Mouse (Mus musculus) gastrocnemius, postnatal 10 days (tissue): ENCODE measurements around the gene Gm20671. TPM values are rescaled to one million over a fixed set of nuclear protein-coding genes. Genes with fewer than 3 reads are reported as not detected.
A peak's percentile ranks its signal among the peaks of the same experiment; 100 is the strongest.
"Not testable (repeated sequence)": the region's sequence is repeated elsewhere in the genome, so short reads cannot be mapped to it uniquely, and the experiment has no call there.

ENCODE experiments used
- DNase-seq: peaks from one replicate; pipeline ENCODE4 v3.0.0; 2021; ENCODE audit warnings: mixed read lengths
- long read RNA-seq, 2 experiments: library from polyadenylated mRNA; stranded (forward); transcript quantifications; one replicate each; pipeline ENCODE4 v2.0.0; 2021
- total RNA-seq, 2 experiments: library from RNA; stranded (reverse); gene quantifications; 2 replicates each; pipeline ENCODE4 v1.2.3; 2021

Gm20671 gene
- total RNA-seq = not detected
- long read RNA-seq, experiment 1, partial matches to known transcripts = 3 of 3 reads
- long read RNA-seq, experiment 1, other reads (novel, unspliced or antisense) = 0 of 3 reads
- long read RNA-seq, experiment 2, partial matches to known transcripts = 1 of 2 reads
- long read RNA-seq, experiment 2, other reads (novel, unspliced or antisense) = 1 of 2 reads

DNA sequence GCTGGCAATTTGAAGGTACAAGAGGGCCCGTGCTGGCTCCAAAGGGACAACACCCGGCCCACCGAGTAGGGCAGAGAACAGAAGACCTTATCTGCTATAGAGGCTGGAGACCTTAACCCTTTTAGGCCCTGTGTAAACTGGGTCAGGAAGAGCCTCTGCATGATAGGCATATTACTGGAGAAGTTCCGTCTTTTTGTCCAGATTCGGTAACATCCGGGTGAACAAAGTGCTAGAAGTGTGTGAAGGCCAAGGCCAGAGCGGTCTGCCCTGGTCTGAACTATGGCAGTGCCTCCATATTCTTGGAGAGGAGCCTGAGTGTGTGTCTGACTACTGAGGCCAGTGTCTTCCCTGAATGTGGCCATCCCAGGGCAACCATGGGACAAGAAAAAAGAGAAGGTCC is at the start of gene Gm20671:
Gm20671 (minus strand) TSS at position 101 of the 400 bp plus-strand sequence.
- DNase-seq = no peak

DNA sequence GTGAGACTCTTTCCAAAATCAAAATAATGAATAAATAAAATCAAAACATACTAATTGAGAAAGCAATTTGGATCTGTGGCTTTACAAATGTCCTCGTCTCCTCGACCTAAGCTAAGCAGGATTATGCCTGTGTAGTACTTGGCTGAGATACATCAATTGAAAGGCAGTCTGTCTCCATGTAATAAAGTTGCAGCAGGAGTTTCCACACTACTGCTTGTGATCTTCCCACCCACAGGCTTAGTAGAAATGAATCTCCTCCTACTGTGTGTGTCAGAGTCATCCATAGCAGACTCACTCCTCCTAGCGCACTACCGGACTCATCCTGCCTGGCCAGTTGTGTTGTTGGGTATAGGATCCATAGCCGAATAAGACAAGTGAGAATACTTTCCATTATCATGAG is 45.4 kb upstream of the Gm20671 start:
- DNase-seq = no peak

DNA sequence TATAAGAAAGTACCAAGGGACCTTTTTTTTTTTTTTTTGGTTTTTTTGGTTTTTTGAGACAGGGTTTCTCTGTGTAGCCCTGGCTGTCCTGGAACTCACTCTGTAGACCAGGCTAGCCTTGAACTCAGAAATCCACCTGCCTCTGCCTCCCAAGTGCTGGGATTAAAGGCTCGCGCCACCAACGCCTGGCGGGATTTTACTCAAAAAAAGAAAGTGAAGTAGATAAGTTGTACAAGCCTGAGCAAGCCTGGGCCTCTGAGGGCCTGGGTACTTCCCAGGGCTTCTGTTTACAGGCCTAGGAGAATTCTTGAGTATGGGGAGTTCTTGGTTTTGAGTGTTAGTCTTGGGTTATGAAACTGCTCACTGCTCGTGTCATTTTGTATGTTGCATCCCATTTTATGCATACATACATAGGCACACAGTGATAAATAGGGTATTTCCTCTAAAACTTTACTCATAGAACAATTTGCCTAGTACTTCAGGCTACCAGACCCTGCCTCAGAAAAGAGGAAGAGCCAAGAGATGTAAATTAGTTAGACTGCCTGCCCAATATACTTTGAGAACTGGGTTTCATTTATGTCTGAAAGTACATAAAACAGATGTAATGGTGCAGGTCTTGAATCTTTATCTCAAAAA is 42.6 kb upstream of the Gm20671 start:
- no peak for DNase-seq

DNA sequence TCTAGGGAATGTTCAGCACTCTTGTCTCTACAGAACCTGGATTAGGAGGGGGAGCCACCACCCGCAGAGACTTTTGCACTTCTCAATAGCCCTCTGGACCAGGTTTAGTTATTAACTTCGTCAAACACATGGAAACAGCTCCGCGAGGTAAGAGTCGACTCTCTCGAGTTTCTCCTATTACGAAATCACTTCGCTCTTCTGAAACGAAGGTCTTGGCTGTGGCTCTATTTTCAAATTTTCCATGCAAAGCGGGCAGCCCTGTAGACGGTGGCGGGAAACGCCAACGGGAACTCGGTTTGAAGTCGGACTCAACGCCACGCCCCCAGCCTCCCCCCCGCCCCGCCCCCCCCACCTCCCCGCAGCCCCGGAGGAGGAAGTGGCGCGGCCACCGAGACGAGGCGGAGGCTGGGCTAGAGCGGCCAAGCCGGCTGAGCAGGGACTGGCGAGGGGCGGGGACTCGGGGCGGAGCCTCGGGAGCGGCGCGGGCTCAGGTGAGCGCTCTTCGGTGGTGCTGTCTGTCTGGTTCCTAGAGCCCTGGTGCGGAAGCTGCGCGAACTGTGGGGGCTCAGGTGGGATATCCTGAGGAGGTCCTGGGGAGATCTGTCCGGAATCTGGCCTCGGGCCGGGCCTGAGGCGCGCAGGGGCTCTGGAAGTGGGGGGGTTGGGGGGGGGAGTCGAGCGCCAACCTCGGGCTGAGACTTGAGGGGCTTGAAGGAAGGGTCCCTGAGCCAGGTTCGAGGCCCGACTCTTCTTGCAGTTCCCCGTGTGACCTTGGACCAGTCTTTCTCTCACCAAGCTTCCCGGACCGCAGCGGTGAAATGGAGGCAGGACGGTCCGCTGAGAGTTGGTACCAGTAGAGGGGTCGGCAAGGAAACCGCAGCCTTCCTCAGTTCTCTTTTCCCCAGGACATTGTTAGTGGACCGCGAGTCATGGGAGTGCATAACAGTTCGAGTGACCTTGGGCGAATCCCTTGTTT is 36.6 kb upstream of the Gm20671 start, which contains the start of gene Depdc5:
Depdc5 (plus strand) TSS at position 449 of the 976 bp plus-strand sequence.
- DNase-seq = peak; percentile 91

DNA sequence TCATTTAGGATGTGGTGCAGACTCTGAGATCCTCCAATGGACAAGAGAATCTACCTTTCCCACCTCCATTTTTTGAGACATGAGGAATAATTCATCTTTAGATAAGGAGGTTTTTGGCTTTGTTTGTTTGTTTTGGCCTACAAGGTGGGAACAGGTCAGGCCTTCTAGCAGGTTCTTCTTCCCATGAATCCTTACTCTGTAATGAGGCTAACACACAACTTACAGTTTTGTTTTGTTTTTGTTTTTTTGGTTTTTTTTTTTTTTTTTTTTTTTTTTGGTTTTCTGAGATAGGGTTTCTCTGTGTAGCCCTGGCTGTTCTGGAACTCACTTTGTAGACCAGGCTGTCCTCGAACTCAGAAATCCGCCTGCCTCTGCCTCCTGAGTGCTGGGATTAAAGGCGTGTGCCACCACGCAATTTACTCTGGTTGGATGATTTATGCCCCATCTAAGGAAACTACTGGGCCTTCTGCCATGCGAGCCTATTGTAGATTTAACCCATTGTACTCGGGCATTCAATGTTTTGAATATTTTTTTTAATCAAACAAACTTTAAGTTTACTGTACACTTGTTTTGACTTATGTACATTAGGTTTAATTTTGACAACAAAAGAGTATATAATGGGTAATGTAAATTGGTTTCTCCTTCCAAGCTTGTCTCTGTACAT is 35.7 kb upstream of the Gm20671 start:
- no peak for DNase-seq

DNA sequence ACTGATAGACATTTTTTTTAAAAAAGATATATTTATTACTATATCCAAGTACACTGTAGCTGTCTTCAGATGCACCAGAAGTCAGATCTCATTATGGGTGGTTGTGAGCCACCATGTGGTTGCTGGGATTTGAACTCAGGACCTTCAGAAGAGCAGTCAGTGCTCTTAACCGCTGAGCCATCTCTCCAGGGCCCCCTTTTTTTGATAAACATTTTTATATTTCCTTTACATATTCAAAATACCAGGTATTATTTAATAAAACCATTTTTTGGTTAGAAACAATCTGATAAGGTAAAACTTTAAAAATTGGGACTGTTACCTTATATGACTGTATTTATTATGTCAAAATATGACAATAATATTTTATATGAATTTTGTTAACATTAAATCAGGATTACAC is 34.2 kb upstream of the Gm20671 start:
- DNase-seq = no peak

DNA sequence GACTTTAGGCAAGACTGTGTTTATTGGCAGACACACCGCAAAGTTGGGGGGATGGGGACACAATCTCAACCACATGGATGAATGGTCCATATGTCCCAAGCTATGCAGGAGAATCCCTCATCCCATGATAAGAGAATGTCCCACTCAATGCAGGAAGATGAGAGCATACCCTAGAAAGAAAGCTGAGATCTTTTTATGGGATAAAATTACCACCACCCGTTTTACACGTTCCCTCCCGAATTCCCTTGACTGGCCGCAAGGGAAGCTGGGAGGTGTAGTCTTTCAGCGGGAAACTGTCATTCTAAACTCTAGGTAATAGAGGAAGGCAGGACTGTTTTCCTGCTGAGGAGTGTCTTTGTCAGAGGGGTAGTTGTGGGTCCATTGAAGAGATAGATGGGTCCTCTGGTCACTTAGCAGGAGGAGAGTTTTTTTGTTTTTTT is 30.9 kb upstream of the Gm20671 start:
- DNase-seq = peak; percentile 25

DNA sequence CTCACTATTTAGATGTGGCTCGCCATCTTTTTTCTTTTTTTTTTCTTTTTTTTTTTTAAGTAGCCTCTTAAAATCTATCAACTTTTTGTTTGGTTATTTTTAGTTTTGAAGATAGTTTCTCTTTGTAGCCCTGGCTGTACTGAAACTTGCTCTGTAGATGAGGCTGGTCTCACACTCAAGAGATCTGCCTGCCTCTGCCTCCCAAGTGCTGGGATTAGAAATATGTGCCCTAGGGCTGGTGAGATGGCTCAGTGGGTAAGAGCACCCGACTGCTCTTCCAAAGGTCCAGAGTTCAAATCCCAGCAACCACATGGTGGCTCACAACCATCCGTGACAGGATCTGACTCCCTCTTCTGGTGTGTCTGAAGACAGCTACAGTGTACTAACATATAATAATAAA is 28.4 kb upstream of the Gm20671 start:
- not testable (repeated sequence) for DNase-seq

DNA sequence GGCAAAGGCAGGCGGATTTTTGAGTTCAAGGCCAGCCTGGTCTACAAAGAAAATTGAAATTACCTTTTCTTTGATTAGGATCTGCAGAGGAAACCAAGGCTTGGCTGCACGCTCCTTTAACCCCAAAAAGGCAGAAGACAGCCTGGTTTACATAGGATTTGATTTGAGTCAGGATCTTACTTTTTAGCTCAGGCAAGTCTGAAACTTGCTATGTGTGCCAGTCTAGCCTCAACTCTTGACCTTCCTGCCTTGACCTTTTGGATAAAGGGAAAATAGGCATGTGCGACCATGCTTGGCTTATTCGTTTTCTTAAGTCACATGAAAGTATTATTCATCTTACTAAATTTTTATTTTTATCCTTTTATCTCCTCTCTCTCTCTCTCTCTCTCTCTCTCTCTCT is 27.9 kb upstream of the Gm20671 start:
- DNase-seq = no peak

DNA sequence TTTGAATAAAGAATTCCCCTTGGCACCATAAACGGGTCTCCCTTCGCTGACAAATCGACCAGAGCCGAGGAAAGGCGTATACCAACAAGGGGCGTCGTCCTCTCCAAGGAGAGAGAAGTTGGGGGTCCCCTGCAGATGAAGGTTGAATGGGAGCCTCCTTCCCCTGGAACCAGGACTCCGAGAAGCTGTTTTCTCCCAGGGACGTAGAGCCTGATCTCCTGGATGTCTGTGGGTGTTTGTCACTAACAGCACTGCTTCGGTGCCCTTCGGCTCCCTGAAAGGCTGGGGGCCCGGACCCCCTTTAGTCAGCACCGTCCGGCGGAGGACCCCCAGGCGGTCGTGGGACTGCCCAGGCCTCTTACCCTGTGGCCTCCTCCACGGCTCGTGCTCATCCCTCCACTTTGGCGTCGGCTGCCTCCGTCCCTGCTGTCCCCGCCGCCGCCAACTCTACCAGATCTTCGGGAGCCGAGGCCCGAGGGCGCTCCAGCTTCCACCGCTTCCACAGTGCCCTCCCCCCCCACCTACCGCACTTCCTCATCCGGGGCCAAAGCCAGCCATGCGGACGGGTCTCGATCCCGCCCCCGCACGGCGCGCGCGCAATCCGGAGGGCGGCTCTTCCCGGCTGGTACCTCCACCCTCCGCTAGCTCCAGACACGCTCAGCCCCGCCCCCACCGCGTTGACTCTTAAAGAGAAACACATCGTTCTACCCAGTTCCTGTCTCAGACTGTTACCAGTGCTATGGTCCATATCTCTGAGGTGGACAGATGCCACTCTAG is 27.0 kb upstream of the Gm20671 start, which contains the start of gene Prr14l:
Prr14l (minus strand) TSS at position 526 of the 777 bp plus-strand sequence.
- DNase-seq = peak; percentile 100

DNA sequence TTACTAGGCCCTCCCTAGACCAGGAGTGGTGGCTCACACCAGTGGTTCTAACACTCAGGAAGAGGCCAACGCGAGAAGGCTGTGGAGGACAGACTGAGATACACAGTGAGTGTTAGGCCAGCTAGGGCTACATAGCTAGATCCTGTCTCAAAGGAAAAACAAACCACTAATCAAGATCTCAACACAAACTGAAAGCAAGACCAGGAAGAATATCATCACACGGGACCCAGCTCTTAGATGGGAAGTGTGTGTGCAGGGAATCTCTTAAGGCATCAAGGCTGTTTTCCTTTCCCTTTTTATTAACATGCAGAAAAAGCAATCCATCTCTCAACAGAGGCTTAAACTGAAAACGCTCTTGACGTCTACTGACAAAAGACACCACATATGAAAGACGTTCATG is 25.1 kb upstream of the Gm20671 start:
- DNase-seq = no peak

DNA sequence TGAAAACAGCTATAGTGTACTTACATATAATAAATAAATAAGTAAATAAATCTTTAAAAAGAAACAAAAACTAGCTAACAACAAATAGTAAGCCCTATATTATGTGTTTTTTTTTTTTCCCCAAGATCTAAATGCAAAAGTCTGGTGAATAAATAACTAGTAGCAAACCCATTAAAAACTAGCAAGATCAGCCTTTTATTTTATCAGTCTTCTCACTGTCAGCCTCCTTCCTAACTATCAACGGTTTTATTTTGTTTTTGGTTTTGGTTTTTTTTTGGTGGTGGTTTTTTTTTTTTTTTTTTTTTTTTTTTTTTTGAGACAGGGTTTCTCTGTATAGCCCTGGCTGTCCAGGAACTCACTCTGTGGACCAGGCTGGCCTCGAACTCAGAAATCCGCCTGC is 22.7 kb upstream of the Gm20671 start:
- not testable (repeated sequence) for DNase-seq

DNA sequence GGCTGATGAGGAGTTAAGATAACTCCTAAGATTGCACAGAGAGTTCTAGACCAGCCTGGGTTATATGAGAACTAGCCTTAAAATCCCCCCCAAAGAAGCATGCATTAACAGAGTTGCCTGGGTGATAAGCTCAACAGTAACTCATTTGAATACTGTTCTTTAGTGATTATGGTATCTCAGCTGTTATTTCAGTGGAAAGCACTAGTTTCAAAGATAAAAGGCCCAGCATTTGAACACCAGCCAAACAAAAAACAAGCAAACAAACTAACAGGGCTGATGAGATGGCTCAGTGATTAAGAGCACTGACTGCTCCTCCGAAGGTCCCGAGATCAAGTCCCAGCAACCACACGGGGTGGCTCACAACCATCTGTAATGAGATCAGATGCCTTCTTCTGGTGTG is 22.3 kb upstream of the Gm20671 start:
- DNase-seq = no peak

DNA sequence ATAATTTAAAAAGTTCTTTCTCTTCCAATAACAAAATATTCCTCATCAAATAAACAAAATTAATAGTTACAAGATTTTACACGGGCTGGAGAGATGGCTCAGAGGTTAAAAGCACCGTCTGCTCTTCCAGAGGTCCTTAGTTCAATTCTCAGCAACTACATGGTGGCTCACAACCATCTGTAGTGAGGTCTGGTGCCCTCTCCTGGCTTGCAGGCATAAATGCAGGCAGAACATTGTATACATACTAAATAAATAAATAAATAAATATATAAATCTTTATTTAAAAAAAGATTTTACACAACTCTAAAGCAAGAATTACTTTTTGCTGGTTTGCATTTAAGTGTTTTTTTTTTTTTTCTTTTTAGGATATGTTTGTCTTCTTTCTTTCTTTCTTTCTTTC is 13.1 kb upstream of the Gm20671 start:
- no peak for DNase-seq

DNA sequence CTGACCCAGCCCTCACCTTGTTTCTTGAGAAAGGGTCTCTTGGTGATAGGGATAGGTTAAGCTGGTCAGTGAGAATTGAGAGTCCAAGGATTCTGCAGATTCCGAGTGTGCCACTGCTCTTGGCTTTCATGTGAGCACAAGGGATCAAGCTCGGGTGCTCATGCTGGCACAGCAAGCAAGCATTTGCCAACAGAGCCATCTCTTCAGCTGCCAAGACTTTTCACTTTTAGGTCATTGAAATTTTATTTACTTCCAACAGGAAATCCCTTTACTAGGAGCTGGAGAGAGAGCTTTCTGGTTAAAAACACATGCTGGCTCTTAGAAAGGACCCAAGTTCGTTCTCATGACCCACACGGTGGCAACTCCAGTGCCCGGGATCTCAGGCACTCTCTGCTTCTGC is 10.1 kb upstream of the Gm20671 start:
- DNase-seq = no peak

DNA sequence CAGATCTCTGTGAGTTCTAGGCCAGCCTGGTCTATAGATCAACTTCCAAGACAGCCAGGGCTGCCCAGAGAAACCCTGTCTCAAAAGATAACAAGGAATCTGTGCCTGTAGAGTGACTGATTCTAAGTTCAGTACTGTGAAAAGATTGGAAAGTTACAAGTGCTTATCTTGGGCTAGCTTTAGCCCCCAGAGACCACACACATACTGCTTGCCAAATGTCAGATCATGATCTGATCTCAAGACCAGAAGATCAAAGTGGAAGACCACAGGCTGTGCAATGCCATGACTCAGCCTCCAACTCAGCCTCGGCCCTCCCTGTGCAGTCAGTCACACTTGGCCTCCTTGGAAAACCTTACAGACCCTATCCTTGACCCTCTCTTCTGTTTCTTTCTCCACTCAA is 7.6 kb upstream of the Gm20671 start:
- no peak for DNase-seq

DNA sequence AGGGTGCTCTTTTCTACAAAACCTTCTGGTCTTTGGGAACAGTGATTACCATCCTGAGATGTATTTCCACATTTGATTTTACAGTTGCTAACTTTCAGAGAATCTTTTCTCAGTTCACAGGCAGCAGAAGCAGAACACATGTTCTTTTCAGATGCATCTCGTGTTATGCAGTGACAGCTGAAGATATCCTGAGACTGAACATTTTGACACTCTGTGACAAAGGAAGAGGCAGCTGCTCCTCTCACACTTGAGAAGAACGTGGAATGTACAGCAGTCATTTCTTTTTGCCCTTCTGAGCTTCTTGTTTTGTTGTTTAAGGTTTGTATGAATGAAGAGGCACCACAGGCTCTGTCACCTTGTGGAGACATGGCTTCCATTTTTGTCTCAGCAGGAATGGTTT is 3.1 kb upstream of the Gm20671 start:
- DNase-seq = no peak

DNA sequence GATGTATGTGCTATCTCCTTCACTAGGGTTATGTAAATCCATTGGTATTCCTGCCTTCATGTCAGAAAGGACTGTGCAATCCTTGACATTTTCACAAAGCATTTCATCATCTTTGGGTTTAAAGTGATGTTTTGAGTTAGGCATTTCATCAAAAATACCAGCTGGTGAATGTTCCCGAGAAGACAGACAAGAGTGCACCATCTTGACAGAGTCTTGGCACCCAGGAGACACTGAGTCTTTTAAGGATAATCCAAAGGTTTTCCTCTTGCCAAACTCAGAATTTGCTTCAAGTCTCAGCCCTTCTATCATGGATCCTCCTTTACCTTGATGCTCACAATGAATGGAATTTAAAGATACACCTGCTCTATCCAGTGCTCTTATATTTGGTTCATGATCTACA is 1.9 kb upstream of the Gm20671 start:
- not testable (repeated sequence) for DNase-seq

DNA sequence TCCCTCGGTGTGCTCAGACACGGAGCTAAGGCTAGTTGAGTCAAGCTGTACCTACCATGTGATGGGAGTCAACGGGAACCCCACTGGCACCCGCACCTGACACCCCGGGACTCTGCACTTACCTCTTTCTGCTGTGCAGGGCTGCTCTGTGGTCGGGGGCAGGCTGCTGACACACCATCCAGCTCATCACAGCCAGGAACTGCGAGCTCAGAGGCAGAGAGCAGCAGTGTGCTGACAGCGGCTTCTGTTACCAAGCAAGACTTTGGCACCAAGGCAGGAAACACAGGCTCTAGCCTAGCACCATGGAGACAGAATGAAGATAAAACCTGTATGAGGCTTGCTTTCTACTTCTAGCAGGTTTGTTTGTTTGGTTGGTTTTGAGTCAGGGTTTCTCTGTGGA is 6.4 kb downstream of the Gm20671 start:
- no peak for DNase-seq

DNA sequence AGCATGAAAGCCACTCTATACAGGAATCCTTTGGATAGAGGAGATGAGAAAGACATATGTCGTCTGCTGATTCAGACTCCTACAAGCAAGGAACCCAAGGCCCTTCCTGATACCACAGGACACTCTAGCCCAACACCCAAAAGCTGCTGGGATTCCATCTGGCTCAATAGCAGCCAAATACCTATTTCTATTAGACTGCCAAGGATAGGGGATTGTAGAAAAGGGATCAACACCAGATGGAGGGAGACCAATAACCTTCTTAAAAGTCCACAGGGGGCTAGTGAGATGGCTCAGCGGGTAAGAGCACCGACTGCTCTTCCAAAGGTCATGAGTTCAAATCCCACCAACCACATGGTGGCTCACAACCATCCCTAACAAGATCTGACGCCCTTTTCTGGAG is 11.5 kb downstream of the Gm20671 start:
- DNase-seq = no peak

DNA sequence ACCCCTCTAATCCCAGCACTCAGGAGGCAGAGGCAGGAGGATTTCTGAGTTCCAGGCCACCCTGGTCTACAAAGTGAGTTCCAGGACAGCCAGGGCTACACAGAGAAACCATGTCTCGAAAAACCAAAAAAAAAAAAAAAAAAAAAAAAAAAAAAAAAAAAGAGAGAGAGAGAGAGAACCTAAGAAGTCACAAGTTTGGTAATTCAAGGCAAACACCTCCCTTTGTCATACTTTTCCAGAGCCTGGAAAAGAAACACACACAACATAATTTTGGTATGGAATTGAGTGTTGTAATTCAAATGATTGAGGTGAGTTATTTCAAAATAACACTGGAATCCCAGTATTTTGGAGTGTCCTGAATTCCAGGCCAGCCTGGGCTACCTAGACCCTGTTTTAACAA is 40.5 kb downstream of the Gm20671 start:
- not testable (repeated sequence) for DNase-seq
